Mouse (Mus musculus) lung, adult 2 months (tissue): ENCODE measurements around the gene Kdm4b.

Experiments used
- CTCF ChIP-seq: fragments of 200-500 bp; IDR thresholded peaks from 2 replicates; pipeline ENCODE4 v1.5.1; 2011; ENCODE audit warnings: mild to moderate bottlenecking, low read length, control low read depth; ENCODE audit not compliant: insufficient read depth
- POLR2A ChIP-seq: fragments of 200-500 bp; IDR thresholded peaks from 2 replicates; pipeline ENCODE4 v1.6.1; 2011; ENCODE audit warnings: low read depth, mild to moderate bottlenecking, control low read depth, low read length, borderline replicate concordance; ENCODE audit errors: extremely low read depth

DNA sequence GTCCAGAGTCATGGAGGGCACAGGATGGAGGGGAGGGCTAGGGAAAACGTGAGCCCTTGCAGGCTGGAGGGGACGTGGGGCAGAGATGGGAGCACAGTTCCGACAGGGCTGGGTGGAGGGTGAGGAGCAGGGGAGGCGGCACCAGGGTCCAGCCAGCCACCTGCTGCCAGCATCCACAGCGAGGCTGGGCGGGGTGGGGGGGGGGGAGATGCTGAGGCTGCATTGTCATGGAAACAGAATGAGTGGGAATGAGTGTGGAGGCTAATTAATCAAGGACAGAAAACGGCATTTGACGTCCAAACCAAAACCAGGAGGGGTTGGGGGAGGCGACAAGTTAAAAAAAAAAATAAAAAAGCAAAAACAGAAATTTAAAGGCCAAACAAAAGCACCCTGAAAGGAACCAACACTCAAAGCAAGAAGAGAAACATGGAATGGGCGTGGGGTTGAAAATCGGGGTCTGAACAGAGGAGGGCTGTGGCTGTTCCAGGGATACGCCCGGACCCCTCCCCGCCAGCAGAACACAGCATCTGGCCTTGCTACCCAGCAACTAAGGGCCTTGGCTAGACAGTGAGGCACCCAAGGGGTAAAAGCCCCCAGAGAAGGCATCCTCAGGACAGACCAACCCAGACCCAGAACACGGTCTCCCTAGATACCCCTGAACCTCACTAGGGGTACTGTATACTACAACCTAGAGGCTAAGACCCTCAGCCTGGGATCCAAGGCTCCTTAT lies 114.0 kb downstream of the Kdm4b start:
- TF ChIP-seq CTCF = no peak
- TF ChIP-seq POLR2A = no peak
